Mouse (Mus musculus) gastrocnemius, adult 2 months (tissue): ENCODE measurements at regions not wholly inside any gene's neighbourhood (a gene's known extent, or its start where the extent isn't known, plus 50 kb on each side); places are given as distances from the start of the nearest gene placed in this dataset.

Experiments used
- DNase-seq: peaks from one replicate; pipeline ENCODE4 v3.0.0; 2022
- H3K27ac ChIP-seq: fragments of 200-600 bp; 2 replicates; pipeline ENCODE4 v1.8.1; 2022; ENCODE audit warnings: mild to moderate bottlenecking
- H3K4me3 ChIP-seq: fragments of 200-600 bp; 2 replicates; pipeline ENCODE4 v1.8.1; 2022; ENCODE audit warnings: mild to moderate bottlenecking, moderate library complexity
- CTCF ChIP-seq: fragments of 200-600 bp; IDR thresholded peaks from 2 replicates; pipeline ENCODE4 v1.8.1; 2022; ENCODE audit warnings: antibody characterized with exemption, mild to moderate bottlenecking, moderate library complexity
- intact Hi-C: fragments of 180-260 bp; cut with DNase I; formaldehyde crosslinking; loops from one replicate; pipeline ENCODE4 v1.15.1; 2025

DNA sequence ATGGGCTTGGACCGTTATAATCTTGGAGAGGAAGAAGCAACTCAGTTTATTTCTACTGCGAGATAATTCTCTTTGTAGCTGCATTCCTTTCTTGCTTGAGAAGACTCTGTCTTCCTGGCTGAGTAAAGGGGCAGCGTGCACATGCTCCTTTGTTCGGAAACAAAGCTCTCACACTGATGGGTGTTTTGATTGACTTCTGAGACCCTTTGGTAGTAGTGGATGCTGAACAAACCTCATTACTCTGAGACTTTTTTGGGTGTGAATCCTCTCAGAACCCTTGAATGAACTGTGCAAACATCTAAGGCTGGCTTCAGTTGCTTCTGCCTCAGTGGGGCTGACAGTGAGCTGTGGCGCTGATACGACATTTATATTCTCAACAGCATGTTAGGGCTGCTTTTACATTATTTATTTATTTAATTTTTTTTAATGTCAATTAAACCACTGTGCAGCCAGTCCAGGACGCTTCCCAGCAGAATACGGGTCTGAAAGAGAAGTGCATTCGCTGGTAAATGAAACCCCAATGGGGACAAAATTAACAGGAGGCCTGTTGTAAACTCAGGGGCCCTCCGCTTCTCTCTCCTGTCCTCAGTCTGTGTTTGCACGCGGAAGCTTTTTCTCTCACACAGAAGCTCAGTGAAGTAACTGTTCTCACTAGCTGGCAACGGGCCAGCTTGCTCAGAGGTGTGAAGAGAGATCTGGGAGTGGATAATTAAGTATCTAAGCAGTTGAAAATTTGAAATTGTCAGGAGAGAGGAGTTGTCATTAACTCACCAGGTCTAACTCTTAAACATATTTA, 380.1 kb upstream of the Slc30a5 start:
- DNase-seq, result no peak
- Histone ChIP-seq H3K4me3 (no peak overlapping the region), H3K27ac (no peak overlapping the region)
- intact Hi-C loops, result no loop called here
- TF ChIP-seq CTCF, result no peak

- intact Hi-C loops, result no loop called here
- DNase-seq, result no peak
- no peak overlapping the region for H3K4me3 ChIP-seq
- no peak for TF ChIP-seq CTCF
- H3K27ac ChIP-seq, result no peak overlapping the region
Measured at GRCm38 (mm10) chr13:101212341-101212895, 379.2 kb upstream of the Slc30a5 start.

DNA sequence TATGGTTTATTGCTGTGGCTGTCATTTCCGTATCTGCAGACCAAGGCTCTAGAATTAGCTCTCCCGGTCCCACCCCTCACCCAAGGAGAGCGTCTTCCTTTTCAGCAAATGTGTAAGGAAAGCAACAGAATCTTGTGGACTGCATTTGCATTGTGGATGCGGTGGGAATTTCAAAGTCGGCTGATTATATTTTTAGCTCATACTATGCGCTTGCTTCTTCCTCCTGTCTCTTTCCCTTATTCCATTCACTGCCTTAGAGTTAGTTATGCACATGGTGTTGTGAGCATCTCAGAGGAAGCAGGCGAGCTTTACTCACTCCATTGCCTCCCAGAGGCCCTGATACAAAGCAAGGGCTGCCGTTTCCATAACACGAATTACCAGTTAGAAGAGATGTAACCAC, 375.6 kb upstream of the Slc30a5 start:
- intact Hi-C loops, result no loop called here
- TF ChIP-seq CTCF, result no peak
- no peak overlapping the region for H3K4me3 ChIP-seq
- DNase-seq, result no peak
- no peak overlapping the region for H3K27ac ChIP-seq

GRCm38 (mm10) chr13:101203463-101203862, 370.2 kb upstream of the Slc30a5 start:
- no peak overlapping the region for H3K4me3 ChIP-seq
- TF ChIP-seq CTCF, result no peak
- no peak for DNase-seq
- H3K27ac ChIP-seq, result no peak overlapping the region
- intact Hi-C loops, result no loop called here

DNA sequence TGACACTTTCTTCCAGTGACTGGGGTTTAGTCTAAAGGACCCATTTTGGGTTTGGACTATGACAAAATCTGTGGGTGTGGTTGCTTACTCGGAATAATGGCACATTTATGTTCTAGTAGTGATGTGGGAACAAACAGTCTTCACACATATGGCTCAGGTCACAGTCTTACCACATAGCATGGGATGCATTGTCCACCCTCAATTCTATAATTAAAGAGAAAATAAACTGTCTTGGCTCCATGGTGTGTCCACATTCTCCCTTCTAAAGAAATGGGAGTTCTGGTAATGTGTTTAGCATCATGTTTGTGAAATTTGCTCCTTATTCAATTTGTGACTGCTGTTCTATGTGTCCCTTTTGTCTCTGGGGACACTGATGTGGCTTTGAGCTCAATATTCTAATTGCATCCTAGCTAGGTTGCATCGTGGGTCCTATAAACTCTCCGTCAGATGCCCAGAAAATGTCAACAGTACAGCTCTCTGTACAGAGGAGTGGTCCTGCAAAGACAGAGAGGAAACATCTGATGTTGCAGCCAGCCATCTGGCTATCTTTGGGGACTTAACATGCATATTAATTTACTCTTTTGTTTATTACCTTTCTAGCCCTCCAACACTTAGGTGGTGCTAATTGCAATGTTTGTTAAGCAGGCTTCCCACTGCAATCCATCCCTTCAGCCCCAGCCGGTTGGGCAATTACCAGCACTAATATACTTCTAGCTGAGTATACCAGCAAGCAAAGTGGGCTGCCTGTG, 369.5 kb upstream of the Slc30a5 start:
- no peak for TF ChIP-seq CTCF
- Histone ChIP-seq H3K4me3 (no peak overlapping the region), H3K27ac (no peak overlapping the region)
- intact Hi-C loops, result no loop called here
- DNase-seq, result no peak

DNA sequence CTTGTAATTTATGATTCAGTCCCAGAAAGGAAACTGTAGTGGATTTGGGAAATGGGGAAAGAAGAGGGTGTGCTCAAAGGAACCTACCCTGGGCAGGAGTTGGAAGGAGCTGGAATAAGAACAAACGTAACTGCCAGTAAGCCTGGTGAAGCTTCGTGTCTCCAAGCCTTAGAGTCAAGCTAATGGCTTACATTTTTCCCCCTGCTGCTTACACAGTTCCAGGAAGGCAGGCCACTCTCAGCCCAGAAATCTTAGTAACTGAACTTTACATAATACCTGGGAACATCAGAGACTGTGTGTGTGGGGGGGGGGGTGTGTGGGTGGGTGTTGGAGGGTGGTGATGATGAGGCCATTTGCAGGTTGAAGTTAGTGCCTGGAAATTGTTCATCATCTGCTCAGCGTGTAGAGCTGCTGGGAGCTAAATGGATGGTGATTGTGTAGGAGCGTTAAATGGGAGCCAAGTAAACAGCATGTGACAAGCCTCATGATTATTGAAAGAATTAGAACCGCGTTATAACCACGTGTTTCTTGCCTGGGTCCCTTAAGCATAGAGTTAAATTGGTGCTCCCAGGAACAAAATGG, 357.1 kb upstream of the Slc30a5 start:
- intact Hi-C loops, result no loop called here

GRCm38 (mm10) chr13:101182387-101182786, 349.2 kb upstream of the Slc30a5 start:
- H3K4me3 ChIP-seq, result no peak overlapping the region
- H3K27ac ChIP-seq, result no peak overlapping the region
- intact Hi-C loops, result no loop called here
- DNase-seq, result no peak
- TF ChIP-seq CTCF, result no peak

More for the DNA sequence above, 357.1 kb upstream of the Slc30a5 start:
- TF ChIP-seq CTCF, result no peak
- Histone ChIP-seq H3K4me3 (no peak overlapping the region), H3K27ac (no peak overlapping the region)
- DNase-seq, result no peak

DNA sequence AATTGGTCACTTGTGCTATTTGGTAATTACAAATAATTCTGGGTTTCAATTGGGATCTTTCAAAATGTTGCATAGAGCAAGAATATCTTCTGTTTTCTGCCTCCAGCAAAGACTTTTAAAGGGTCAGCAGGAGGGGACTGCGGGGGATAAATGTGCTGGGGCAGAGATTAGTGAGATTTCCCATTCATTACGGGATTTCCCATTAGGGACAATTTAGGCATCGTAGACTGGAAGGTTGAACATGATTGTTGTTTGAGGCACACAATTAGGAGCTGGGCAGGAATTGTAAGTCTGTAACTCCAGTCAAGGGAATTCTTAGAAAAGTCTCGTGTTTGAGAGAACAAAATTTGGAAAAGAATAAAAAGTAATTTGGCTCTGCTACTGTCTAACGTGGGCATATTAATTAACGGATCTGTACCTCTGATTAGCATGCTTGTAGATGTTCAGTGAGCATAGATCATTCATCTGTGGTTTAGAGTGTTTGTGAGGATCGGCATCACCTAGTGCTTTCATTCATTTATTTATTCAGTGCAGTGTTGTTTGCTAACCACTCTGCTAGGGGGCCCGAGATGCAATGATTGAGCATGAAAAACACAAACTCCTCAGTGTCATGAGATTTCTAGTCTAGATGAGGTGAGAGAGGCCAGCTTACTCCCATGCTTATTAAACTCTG, 341.9 kb upstream of the Slc30a5 start:
- no peak for TF ChIP-seq CTCF
- intact Hi-C loops, result no loop called here
- no peak for DNase-seq
- no peak overlapping the region for H3K4me3 ChIP-seq
- no peak overlapping the region for H3K27ac ChIP-seq

GRCm38 (mm10) chr13:101161768-101162167, 328.5 kb upstream of the Slc30a5 start:
- no peak for DNase-seq
- peak; percentile 27; the same call in 1 of the 2 replicates for TF ChIP-seq CTCF
- Histone ChIP-seq H3K27ac (no peak overlapping the region), H3K4me3 (no peak overlapping the region)
- intact Hi-C loops, result no loop called here

GRCm38 (mm10) chr13:101159878-101160277, 326.7 kb upstream of the Slc30a5 start:
- DNase-seq, result no peak
- no peak overlapping the region for H3K4me3 ChIP-seq
- no peak for TF ChIP-seq CTCF
- intact Hi-C loops, result no loop called here
- H3K27ac ChIP-seq, result no peak overlapping the region

- Histone ChIP-seq H3K4me3 (no peak overlapping the region), H3K27ac (no peak overlapping the region)
- intact Hi-C loops, result no loop called here
- DNase-seq, result no peak
- TF ChIP-seq CTCF, result no peak
Measured at GRCm38 (mm10) chr13:101153760-101154159, 320.5 kb upstream of the Slc30a5 start.

GRCm38 (mm10) chr13:101142761-101143160, 309.5 kb upstream of the Slc30a5 start:
- H3K4me3 ChIP-seq, result no peak overlapping the region

More at GRCm38 (mm10) chr13:101142761-101143160, 309.5 kb upstream of the Slc30a5 start:
- DNase-seq, result peak; percentile 18
- peak overlapping the region; percentile 69 for H3K27ac ChIP-seq
- no peak for TF ChIP-seq CTCF
- intact Hi-C loops, result loop anchor here (10.0 kb wide), 1 partner anchor 172 kb away; no protein-coding TSS in a partner anchor
